18 mouse cellular contexts compared by ENCODE assay signal in genomic region chr8:13517284-13517781, GRCm38 (mm10). TPM values are rescaled to one million over a fixed set of nuclear protein-coding genes. Genes with fewer than 3 reads are reported as not detected.
DNase-seq lines count a peak whose midpoint lies in the region; ATAC-seq and TF ChIP-seq lines count a peak whose summit lies in the region.
"Had no signal": no experiment of that assay in that cellular context is flagged by ENCODE, and none has a peak within 500 bp of the region (broad histone marks: within the 10 kb centered on the region; RNA-seq: fewer than 3 reads in every experiment).

No protein-coding gene starts in this region.

- H3K9me3 ChIP-seq in limb, embryonic 14.5 days (ENCODE audit: control insufficient read depth, low read length): no peaks in the 10 kb centered on the region
- H3K9me3 ChIP-seq: liver, embryonic 13.5 days; midbrain, embryonic 12.5 days; neural tube, embryonic 15.5 days had no signal

- 0 out of 2 replicates have a peak overlapping the region, but pooled peaks have one; percentile 1 for H3K27ac ChIP-seq in kidney, adult 2 months (ENCODE audit: insufficient read depth, low read depth, low read length)
- no peak overlapping the region for H3K27ac ChIP-seq in limb, embryonic 14.5 days (replicated peaks; ENCODE audit: low read depth, low read length)
- H3K27ac ChIP-seq: hindbrain, postnatal 0 days; left cerebral cortex, adult 2 months; liver, embryonic 13.5 days; macrophage; midbrain, embryonic 12.5 days; neural tube, embryonic 15.5 days had no signal

- H3K4me1 ChIP-seq in kidney, adult 2 months (ENCODE audit: control insufficient read depth, insufficient read depth, low read length): peaks cover 15% of the 10 kb centered on the region
- H3K4me1 ChIP-seq in limb, embryonic 14.5 days (ENCODE audit: control insufficient read depth, insufficient read depth, low read length): no peaks in the 10 kb centered on the region; the same call in 1 of the 2 replicates
- H3K4me1 ChIP-seq: liver, embryonic 13.5 days; midbrain, embryonic 12.5 days had no signal

- peak; percentile 44 for DNase-seq in adrenal gland, adult 8-10 months
- no peak for DNase-seq in adrenal gland, postnatal 25 days
- DNase-seq in kidney, adult 2 months: no peak
- DNase-seq in kidney, postnatal 14 days: no peak
- DNase-seq in NIH3T3 (ENCODE audit: low read depth): peak; percentile 59
- DNase-seq in limb, embryonic 14.5 days (ENCODE audit: low spot score): no peak
- DNase-seq in embryo, embryonic 9.5 days (ENCODE audit: extremely low spot score): no peak
- DNase-seq: gastrocnemius, postnatal 10 days; heart, postnatal 14 days; kidney, adult 8-10 months; liver, embryonic 13.5 days; thymus, postnatal 36 days had no signal

- no peak overlapping the region for H3K9ac ChIP-seq in limb, embryonic 14.5 days (ENCODE audit: low read depth, low read length, severe bottlenecking)
- H3K9ac ChIP-seq: liver, embryonic 13.5 days; midbrain, embryonic 12.5 days; neural tube, embryonic 15.5 days had no signal

- ATAC-seq in limb, embryonic 14.5 days (ENCODE audit: low FRiP score, low read depth): peak; percentile 64
- ATAC-seq in inflammation-experienced regulatory T-cells, adult 6 months: no peak
- ATAC-seq: hindbrain, postnatal 0 days had no signal

- no peaks in the 10 kb centered on the region for H3K27me3 ChIP-seq in kidney, adult 2 months (replicated peaks; ENCODE audit: control insufficient read depth, insufficient read depth, low read length)
- H3K27me3 ChIP-seq in limb, embryonic 14.5 days (ENCODE audit: control insufficient read depth, insufficient read depth, low read length): no peaks in the 10 kb centered on the region
- H3K27me3 ChIP-seq: midbrain, embryonic 12.5 days; neural tube, embryonic 15.5 days had no signal

- TF ChIP-seq CTCF in kidney, adult 2 months (conservative IDR thresholded peaks at IDR 0.05; ENCODE audit: insufficient read depth, insufficient read length, low read depth, low read length): no peak

- H3K4me2 ChIP-seq in limb, embryonic 14.5 days (replicated peaks; ENCODE audit: low read depth, low read length, severe bottlenecking): no peak overlapping the region
- H3K4me2 ChIP-seq: liver, embryonic 13.5 days; midbrain, embryonic 12.5 days; neural tube, embryonic 15.5 days had no signal

- TF ChIP-seq POLR2A in kidney, adult 2 months (IDR thresholded peaks at IDR 0.05; ENCODE audit: low read depth, low read length): no peak
- TF ChIP-seq POLR2A in limb, embryonic 14.5 days (IDR thresholded peaks at IDR 0.05; ENCODE audit: borderline replicate concordance, extremely low read depth, insufficient read depth, insufficient read length): no peak

- WGBS in kidney, adult 2 months: 61% methylated on average over 6 of the region's 6 CpGs
- WGBS in limb, embryonic 14.5 days: 88% methylated on average over 6 of the region's 6 CpGs

- no peak overlapping the region for H3K4me3 ChIP-seq in kidney, adult 2 months (ENCODE audit: insufficient read depth, low read depth, low read length)
- H3K4me3 ChIP-seq in limb, embryonic 14.5 days (replicated peaks; ENCODE audit: low read length): no peak overlapping the region
- H3K4me3 ChIP-seq: left cerebral cortex, adult 2 months; liver, embryonic 13.5 days; midbrain, embryonic 12.5 days; neural tube, embryonic 15.5 days had no signal

- H3K36me3 ChIP-seq in kidney, adult 2 months (ENCODE audit: control insufficient read depth, insufficient read depth, low read length): no peaks in the 10 kb centered on the region
- H3K36me3 ChIP-seq in limb, embryonic 14.5 days (ENCODE audit: control insufficient read depth, insufficient read depth, low read length): no peaks in the 10 kb centered on the region
- H3K36me3 ChIP-seq: liver, embryonic 13.5 days; midbrain, embryonic 12.5 days; neural tube, embryonic 15.5 days had no signal

RNA-seq across cellular contexts. Expression of gene Gas6, which starts 23.0 kb away (rescaled TPM):
- 1,000 to 10,000 TPM in 1 of 4 experiments, 100 to 1,000 TPM in 3; 130 to 1,084 (median 297) TPM for total RNA-seq in adrenal gland, adult 8-10 months (2022)
- 99.3 and 166 TPM in 2 replicates for total RNA-seq in adrenal gland, postnatal 25 days (2021)
- polyA plus RNA-seq in kidney, adult 2 months (2012; rRNA removed): 461 and 486 TPM in 2 replicates
- polyA plus RNA-seq in limb, embryonic 14.5 days (2012; rRNA removed): 44.7 and 48.6 TPM in 2 replicates
- 31.1 and 32.7 TPM in 2 replicates for polyA plus RNA-seq in limb, embryonic 14.5 days (2014; fragmentation: Nextera tagmentation; extraction: Ambion mirVana)
- not detected for polyA plus RNA-seq in inflammation-experienced regulatory T-cells, adult 6 months (2017; shearing (Covaris generic))

RNA-seq across cellular contexts. Expression of gene 1700029H14Rik, which starts 44.9 kb away (rescaled TPM):
- total RNA-seq in adrenal gland, adult 8-10 months (2022): not detected
- total RNA-seq in adrenal gland, postnatal 25 days (2021): not detected in 2 replicates
- polyA plus RNA-seq in kidney, adult 2 months (2012; rRNA removed): not detected in 2 replicates
- not detected in 2 replicates for polyA plus RNA-seq in limb, embryonic 14.5 days (2012; rRNA removed)
- polyA plus RNA-seq in limb, embryonic 14.5 days (2014; fragmentation: Nextera tagmentation; extraction: Ambion mirVana): not detected in 2 replicates
- not detected for polyA plus RNA-seq in inflammation-experienced regulatory T-cells, adult 6 months (2017; shearing (Covaris generic))
- total RNA-seq: gastrocnemius, postnatal 10 days; heart, postnatal 14 days had no signal
- polyA plus RNA-seq: liver, embryonic 13.5 days; macrophage; midbrain, embryonic 12.5 days; neural tube, embryonic 15.5 days had no signal

Comparison
In these comparisons a context has a peak if more than half of its experiments do, and no peak if none do; other contexts are left out.
1. DNase-seq: peak in adrenal gland, adult 8-10 months (single experiment) and NIH3T3 (single experiment); none in adrenal gland, postnatal 25 days (single experiment), kidney, adult 2 months (single experiment), kidney, postnatal 14 days (single experiment), limb, embryonic 14.5 days (single experiment) and embryo, embryonic 9.5 days (single experiment).
2. RNA of gene Gas6, which starts 23.0 kb away (polyA plus RNA-seq): 461 to 486 TPM in kidney, adult 2 months and 31.1 to 48.6 TPM in limb, embryonic 14.5 days; not detected in inflammation-experienced regulatory T-cells, adult 6 months; every median in the first group is over 10 times any median in the second.